Mouse (Mus musculus): ENCODE results near the gene Gna13.

DNA sequence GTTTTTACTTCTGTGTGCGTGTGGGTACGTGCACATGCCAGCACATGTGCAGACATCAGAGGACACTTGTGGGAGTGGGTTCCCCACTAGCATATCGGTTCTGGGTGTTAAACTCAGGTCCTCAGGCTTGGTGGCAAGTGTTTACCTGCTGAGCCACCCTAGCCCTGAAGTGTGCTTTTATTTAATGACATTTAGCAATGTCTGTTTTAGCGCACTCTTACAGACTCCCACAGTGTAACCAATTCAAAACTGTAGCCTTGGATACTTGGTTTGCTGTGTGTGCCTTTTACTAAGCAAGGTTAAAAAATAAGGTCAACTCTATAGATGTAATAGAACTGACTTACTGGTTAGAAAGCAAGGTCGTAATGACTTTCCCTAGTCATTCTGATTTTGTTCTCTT is 3.2 kb downstream of the Gna13 start:
- TF ChIP-seq CTCF (IDR thresholded peaks at IDR 0.05; ENCODE audit: insufficient read depth, low read depth, low read length) (no peak), POLR2A (IDR thresholded peaks at IDR 0.05; ENCODE audit: insufficient read depth, low read depth, low read length) (no peak)
